Mouse (Mus musculus): ENCODE results near the gene Cnot6.

DNA sequence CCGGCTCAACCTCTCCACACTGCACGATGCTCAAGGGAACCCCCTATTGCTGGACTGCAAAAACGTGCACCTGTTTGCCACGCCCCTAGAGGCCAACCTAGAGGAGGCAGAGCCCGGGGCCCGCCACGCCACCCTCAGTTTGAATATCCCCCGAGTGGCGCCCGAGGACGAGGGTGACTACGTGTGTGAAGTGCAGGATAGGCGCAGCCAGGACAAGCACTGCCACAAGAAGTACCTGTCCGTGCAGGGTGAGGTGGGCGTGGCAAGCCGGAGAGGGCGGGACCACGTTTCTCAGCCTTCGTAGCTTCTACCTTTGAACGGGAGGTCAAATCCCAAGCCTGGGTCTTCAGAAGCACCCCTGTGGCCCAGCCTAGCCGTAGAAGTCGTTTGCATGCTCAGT is 78.4 kb downstream of the Cnot6 start:
- no peak for TF ChIP-seq POLR2A (IDR thresholded peaks at IDR 0.05; ENCODE audit: extremely low read depth, insufficient read depth, low read length)
- TF ChIP-seq CTCF (IDR thresholded peaks at IDR 0.05; ENCODE audit: low read depth, low read length): no peak

All from liver, adult 2 months (tissue).